Mouse (Mus musculus) megakaryocyte, embryonic 14.5 days (primary cell): ENCODE measurements around the gene Fate1.

ENCODE experiments used
- FLI1 ChIP-seq: IDR thresholded peaks from 2 replicates; pipeline ENCODE4 v1.6.1; 2012; ENCODE audit warnings: low read length, inconsistent platforms, mixed read lengths
- GATA1 ChIP-seq: IDR thresholded peaks from 3 replicates; pipeline ENCODE4 v1.6.1; 2012; ENCODE audit warnings: mixed read lengths, low read length, inconsistent platforms, borderline replicate concordance

- TF ChIP-seq GATA1 = no peak
- TF ChIP-seq FLI1 = no peak
Observed at GRCm38 (mm10) chrX:71958366-71958765, 14.4 kb upstream of the Fate1 start.
